Mouse (Mus musculus) ovary, postnatal 36 days (tissue): Measurements from ENCODE around the gene Ndufa12.

ENCODE experiments used
- DNase-seq: peaks from one replicate; pipeline ENCODE4 v3.0.0; 2022; ENCODE audit warnings: low spot score, mixed read lengths

Gene Ndufa12

DNA sequence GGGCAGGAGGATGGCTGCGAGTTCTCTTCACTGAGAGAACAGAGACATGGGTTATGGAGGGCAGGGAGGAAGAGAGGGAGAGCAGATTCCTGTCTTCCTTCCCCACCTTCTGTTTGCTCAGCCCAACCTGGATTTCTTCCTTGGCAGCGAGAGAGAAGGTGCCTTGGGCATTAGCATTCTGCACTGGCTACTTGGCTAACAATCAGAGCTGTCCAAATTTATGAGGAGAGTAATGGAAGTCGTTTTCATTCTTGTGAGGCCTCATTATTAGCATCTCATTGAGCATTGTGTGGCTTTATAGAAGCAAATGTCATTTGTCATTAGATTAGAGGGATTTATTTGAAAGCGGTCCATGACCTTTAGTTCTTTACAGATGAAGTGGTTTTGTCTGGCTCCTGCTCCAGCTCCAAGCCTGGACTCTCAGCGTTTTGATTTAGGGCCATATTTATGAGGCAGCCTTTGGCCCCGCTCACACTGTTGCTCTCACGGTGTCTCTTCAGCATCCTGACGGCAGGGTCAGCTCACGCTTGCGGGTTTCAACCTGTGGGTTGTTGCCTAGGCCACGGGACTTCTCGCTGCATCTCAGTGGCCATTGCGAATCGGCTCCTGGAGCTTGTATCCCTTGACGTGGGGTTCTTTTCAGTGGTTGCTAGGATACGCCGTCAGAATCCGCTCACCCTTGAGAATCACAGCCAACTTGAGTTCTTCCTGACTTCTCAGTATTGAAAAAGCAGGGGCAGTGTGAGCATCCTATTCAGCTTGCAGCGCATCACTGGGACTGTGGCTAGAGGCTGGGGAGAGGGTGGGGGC is 31.9 kb downstream of the Ndufa12 start:
- no peak for DNase-seq

DNA sequence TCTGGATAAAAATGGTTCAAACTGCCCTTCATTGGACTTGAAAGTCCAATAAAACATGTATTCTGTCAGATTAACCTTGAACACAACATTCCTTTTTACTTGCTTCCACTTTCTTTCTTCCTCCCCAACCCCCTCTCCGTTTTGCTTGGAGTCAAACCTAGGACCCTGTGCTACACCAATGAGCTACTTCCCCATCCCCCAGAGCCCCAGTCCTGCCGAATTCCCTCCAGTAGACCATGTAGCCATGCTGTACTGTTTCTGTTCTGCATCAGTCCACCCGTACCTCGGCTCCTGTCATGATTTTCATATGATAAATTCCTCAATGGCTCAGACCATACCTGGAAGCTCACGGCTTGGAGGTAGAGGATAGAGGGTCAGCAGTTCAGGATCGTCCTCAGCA is 32.5 kb downstream of the Ndufa12 start:
- no peak for DNase-seq

DNA sequence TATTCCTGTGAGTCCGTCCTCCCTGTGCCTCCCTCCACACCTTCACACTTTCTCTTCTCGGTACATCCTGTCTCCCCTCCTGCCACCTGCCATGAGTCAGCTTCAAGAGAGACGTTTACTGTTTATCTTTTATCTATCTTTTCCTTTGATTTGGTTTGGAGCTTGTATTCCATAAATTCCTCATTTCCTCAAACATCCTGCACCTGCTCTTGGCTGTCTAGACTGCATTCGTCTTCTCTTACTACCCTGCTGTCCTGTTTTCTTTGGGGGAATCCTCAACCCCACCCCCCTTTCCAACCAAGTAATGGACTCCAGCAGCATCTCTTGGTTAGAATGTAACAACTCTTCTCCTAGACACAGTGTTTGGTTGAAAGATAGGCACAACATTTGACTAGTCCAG is 36.7 kb downstream of the Ndufa12 start:
- DNase-seq: no peak

DNA sequence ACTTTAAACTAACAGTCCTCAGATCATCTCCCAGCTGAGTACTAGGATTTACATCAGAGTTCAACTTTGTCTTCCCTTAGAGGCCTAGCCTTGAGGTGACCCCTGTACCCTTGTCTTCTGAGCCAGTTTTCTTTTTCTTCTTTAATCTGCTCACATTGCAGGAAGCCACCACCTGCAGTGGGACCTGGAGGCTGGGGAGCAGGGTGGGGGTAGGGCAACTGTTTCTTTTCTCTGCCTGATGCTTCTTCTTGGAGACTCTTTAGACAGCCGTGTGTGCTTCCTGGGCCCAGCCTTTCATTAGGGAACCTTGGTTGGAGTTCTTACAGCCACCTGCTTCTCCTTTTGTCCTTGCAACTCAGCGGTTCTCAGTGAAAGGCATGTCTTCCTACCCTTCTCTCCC is 42.8 kb downstream of the Ndufa12 start:
- DNase-seq: no peak

DNA sequence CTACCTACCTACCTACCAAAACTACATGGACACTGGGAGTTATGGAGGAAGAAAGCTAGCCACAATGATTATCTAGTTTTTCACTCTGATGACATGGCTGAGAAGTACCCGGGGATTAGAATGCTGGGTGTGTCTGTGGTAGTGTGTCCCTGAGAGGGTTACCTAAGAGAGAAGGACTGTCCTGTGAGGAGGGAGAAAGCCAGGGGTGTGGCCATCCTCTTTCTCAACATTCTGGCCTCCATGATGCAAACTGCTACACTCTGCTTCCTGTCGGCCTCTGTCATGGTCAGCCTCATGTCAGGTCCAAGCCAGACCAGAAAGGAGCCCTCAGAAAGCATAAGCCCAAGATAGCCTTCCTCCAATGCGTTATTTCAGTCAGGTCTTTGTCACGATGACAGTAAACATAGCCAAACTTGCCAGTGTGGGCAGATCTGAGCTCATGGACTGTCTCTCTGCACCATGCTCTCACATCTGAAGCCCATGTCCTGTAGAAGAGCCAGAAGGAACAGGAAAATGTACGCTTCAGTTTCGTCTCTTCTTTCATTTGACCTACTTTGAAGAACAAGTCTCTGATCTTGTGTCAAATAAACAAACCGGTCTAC is 49.3 kb downstream of the Ndufa12 start:
- DNase-seq: no peak

DNA sequence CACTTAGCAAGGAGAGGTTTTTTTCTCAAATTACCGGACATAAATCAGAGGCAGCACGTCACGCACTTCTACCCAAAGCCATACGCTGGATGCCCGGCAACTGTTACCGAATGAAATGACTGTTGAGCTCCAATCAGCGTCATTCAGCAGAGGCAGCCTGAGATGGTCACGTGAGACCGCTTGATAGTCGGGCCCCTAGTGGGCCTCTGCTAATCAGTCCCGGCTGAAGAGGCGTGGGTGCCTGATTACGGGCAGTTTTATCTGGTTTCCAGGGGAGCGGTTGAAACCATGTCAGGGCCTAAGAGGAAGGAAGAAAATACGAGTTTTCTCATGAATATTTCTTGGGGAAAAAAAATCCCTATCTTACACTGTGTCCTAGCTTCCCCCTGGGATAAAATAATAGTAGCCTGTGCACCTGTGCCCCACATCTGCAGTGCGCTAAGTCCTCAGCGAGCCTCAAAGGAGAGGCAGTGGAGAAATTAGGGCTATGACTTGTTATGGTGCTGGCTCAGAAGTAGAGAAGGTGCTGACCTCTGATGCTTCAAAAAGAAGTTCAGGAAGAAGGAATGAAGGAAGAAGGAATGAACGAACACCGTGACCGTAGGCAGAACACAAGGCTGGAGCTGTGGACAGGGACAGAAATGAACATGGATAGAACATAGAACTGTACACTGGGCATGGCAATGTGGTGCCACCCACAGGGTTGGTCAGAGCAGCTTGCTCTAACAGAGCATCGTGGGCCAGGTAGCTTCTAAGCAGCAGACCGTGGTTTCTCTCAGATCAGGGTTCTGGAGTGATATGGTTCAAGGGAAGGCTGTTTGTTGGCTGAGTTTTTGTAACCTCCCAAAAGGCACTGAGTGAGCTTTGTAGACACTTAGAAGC is 51.3 kb downstream of the Ndufa12 start:
- DNase-seq: peak; percentile 10

DNA sequence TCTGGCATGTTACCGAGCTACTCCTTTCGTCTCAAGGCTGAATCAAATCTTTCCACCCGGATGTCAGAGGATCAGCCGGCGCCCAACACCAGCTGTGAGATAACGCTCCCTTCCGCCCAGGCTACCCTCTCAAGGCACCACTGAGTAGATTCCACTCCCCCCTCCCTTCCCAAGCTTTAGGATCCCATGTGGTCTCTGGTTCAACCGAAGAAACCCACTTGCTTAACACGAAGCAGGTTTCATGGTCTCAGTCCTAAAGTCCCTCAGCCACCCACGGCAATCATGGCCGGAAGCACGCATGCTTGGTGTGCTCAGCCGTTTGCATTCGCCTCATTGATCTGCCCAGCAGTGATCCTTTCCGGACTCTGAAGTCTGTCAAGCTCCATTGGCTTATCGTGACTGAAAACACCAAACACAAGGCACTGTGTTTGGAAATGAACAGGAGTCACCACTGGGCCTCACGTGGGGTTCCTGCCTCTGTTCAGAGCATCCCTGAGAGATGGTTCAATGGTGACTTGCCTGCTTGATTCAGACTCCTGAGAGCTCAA is 54.8 kb downstream of the Ndufa12 start:
- DNase-seq: no peak

DNA sequence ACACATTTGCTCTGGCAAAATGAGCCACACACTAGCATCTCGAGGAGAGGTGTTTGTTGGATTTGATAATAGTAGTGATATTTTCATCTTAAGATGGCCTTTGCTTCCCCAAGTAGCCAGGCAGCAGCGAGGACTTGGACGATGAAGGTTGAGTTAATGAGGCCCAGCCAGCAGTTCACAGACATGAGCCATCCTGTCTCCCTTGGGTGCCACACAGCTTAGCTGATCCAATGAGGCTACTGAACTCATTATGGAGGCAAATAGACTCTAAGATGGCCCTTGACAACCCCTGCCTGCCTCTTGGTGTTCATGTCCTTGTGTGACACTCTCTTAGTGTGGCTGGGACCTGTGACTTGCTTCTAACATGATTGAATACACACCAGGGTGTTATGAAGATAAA is 56.2 kb downstream of the Ndufa12 start:
- no peak for DNase-seq

DNA sequence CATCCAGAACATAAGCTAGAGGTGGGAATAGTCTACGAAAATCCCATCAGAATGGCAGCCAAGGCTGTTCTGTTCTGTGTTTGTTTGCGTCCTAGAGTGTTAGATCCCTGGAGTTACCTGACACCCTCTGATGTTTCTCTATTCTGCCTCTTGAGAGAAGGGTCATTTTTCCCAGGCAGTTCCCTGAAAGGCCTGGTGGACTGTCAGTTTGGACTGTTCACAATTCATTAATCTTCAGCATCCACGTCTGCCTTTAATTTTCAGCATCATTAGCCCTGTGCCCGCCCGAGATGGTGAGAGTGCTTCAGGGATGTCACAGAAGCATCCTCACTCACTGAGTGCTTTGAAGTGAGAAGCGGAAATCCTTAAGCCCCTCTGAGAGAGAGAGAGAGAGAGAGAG is 57.2 kb downstream of the Ndufa12 start:
- DNase-seq: no peak

DNA sequence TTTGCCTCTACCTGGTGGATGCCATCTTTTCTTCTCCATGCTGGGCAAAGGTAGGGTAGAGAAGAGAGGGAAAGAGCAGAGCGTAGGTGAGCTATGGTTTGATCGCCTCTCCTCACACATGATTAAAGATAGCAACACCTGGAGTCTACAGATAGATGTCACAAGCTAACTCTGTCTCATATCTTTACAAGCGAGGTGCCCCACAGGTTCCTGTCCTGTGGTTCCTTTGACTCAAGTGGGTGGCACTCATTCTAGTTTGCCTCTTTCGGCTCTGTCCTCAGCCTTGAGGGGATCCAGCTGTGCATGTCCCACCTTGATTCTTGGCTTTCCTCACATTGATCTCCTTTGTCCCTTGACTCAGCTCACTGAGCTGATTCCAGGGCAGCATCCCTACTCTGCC is 58.0 kb downstream of the Ndufa12 start:
- DNase-seq: no peak

DNA sequence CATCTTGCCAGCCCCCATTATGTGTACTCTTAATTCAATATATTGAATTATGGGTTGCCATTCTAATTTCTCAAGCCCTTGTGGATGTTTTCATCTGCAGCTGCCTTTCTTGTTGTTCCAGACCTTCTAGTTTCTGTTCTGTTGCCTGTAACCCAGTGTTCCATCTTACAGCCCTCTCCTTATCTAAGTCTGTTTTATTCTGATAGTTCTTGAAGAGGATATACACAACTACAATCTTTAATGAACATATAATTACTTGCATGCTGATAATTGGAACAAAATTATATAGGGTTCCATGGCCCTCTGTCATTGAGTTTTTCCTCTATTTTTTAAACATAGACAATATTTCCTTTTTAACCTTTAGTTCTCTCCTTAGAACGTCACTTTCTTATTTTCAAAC is 62.0 kb downstream of the Ndufa12 start:
- DNase-seq: no peak

DNA sequence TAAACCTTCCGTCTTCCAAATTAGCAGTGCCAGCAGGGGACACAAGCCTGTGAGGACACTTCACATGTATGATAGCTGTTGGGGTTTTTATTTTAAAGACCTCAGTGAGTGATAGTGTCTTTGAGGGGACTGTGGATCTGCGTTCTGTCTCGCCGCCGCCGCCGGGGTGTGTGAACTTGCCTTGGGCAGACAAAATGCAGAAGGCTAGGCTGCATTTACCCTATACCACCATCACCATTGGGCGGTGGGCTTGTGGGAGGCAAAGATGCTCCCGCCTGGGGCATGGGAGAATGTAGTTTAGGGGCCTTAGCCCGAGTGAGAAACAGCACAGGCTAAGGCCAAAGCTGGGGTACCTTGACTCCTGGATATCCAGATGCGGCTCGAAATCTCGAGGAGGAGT is 64.1 kb downstream of the Ndufa12 start:
- no peak for DNase-seq

DNA sequence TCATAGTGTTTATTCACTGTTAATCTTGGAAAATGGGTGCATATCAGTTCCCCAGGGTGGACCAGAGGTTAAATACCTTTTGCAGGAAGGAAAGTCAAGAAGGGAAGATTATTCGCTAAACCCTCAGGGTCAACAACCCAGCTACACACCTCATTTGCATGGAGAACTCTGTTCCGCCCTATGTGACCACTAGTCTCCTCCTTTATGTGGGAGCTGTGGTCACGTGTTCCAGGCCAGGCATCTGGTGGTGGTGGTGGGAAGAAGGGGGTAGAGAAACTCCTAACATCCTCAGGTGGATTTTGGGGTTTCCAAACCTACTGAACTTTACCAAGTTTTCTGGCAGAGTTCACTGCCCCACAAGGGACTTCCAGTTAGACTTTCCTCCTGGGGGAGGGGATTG is 64.7 kb downstream of the Ndufa12 start:
- no peak for DNase-seq

DNA sequence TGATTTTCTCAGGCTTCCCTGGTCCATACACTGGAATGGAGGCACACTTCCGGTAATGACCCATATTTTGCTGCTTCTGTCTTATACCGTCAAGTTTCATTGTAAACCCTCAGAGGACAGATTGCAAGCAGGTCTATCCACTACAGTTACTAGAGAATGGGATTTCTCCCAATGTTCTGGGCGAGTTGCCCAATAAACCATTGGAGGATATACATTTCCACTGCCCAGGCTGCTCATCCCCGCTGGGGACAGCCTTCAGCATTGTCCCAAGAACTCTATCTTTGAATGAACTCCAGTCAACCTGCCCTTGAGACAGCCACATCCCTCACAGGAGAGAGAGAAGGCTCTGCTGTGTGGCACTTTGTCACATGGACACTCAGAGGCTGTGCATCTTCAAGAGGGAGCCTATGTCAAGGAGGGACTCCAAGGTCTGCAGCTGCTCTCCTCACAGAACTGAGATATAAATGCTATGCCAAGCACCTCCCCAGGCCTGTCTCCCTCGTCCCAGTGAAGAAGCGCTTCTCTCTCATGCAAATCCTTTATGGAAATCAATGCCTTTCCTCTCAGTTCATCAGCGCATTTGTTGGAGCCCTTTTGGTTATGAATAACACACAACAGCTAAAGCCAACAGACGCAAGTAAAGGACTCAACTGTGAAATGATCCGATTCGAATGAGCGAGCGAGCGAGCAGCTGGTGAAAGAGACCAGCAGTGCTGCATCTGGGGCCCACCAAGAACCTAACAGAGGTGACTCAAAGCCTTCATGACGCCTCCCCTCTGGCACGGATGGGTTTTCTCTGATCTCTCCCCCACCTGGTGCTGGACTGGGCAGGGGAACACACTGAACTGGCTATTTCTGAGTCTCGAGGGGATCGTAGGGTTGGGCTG is 67.4 kb downstream of the Ndufa12 start:
- no peak for DNase-seq
